Mouse (Mus musculus) CH12.LX (cell line): Measurements from ENCODE around the gene Atp5f1. TPM values are rescaled to one million over a fixed set of nuclear protein-coding genes. Genes with fewer than 3 reads are reported as not detected.
A peak's percentile ranks its signal among the peaks of the same experiment; 100 is the strongest.

Experiments used
- DNase-seq: peaks from one replicate; pipeline ENCODE4 v3.0.0-alpha.2; 2013; ENCODE audit errors: extremely low read depth
- H3K27ac ChIP-seq: 2 replicates; pipeline ENCODE4 v1.5.1; 2012; ENCODE audit warnings: low read depth, mild to moderate bottlenecking, control low read depth, moderate library complexity; ENCODE audit not compliant: insufficient read depth
- H3K27me3 ChIP-seq: replicated peaks from 2 replicates; pipeline ENCODE3; 2012; ENCODE audit warnings: inconsistent platforms
- H3K36me3 ChIP-seq, 2 experiments: replicated peaks in 1 of 2; 2 replicates each; pipeline versions ENCODE3 to v1.6.1; 2012; ENCODE audit warnings: inconsistent platforms in 1 of 2, low read length in 1 of 2, mild to moderate bottlenecking in 1 of 2, mixed read lengths in 1 of 2, moderate library complexity in 1 of 2; ENCODE audit not compliant: control insufficient read depth in 1 of 2, insufficient read depth in 1 of 2
- H3K4me1 ChIP-seq, 2 experiments: 2 replicates each; pipeline ENCODE4 v1.6.1; 2012; ENCODE audit warnings: inconsistent platforms in 1 of 2, moderate library complexity in 1 of 2; ENCODE audit not compliant: insufficient read depth in 2 of 2, control insufficient read depth in 1 of 2
- H3K4me2 ChIP-seq: 2 replicates; pipeline ENCODE4 v1.6.1; 2012; ENCODE audit warnings: low read depth, mild to moderate bottlenecking, control low read depth; ENCODE audit not compliant: poor library complexity, insufficient read depth, severe bottlenecking
- H3K4me3 ChIP-seq, 3 experiments: fragments of 150-350 bp in 1 of 3; sonication (generic) in 1 of 3; replicated peaks in 1 of 3; 2 replicates each; pipeline versions ENCODE3 to v1.5.1; 2011 to 2012; ENCODE audit warnings: low read depth in 2 of 3, low read length in 2 of 3, mild to moderate bottlenecking in 2 of 3, moderate library complexity in 2 of 3, control low read depth in 1 of 3, improper control_type of control experiment in 1 of 3, inconsistent platforms in 1 of 3, mixed read lengths in 1 of 3; ENCODE audit not compliant: poor library complexity in 1 of 3
- H3K79me2 ChIP-seq: replicated peaks from 2 replicates; pipeline ENCODE4 v1.6.1; 2012; ENCODE audit warnings: mild to moderate bottlenecking, moderate library complexity; ENCODE audit not compliant: control insufficient read depth, poor library complexity, insufficient read depth, severe bottlenecking; ENCODE audit errors: extremely low read depth
- H3K9ac ChIP-seq: 2 replicates; pipeline ENCODE4 v1.6.1; 2012; ENCODE audit warnings: low read depth, mild to moderate bottlenecking, control low read depth, moderate library complexity; ENCODE audit not compliant: insufficient read depth
- H3K9me3 ChIP-seq: replicated peaks from 2 replicates; pipeline ENCODE3; 2012; ENCODE audit warnings: low read length, inconsistent platforms, mixed read lengths
- CTCF ChIP-seq, 2 experiments: IDR thresholded peaks in 1 of 2; conservative IDR thresholded peaks in 1 of 2; 2 replicates each; pipeline ENCODE4 v1.5.1; 2011 to 2012; ENCODE audit warnings: low read depth in 2 of 2, low read length in 2 of 2, improper control_type of control experiment in 1 of 2, inconsistent platforms in 1 of 2, mild to moderate bottlenecking in 1 of 2, moderate library complexity in 1 of 2
- MAX ChIP-seq: IDR thresholded peaks from 2 replicates; pipeline ENCODE4 v1.6.1; 2011; ENCODE audit warnings: low read length, improper control_type of control experiment
- MXI1 ChIP-seq: IDR thresholded peaks from 2 replicates; pipeline ENCODE4 v1.6.1; 2011; ENCODE audit warnings: mild to moderate bottlenecking, low read depth, low read length, improper control_type of control experiment
- RAD21 ChIP-seq: IDR thresholded peaks from 2 replicates; pipeline ENCODE4 v1.6.1; 2011; ENCODE audit warnings: low read depth, mild to moderate bottlenecking, low read length, improper control_type of control experiment, moderate library complexity
- SIN3A ChIP-seq: IDR thresholded peaks from 2 replicates; pipeline ENCODE4 v1.6.1; 2012; ENCODE audit warnings: low read length, improper control_type of control experiment, inconsistent platforms
- SMC3 ChIP-seq: IDR thresholded peaks from 2 replicates; pipeline ENCODE4 v1.6.1; 2011; ENCODE audit warnings: low read depth, low read length, improper control_type of control experiment
- TBP ChIP-seq: conservative IDR thresholded peaks from 2 replicates; pipeline ENCODE4 v1.6.1; 2011; ENCODE audit warnings: low read depth, low read length, improper control_type of control experiment
- TCF12 ChIP-seq: IDR thresholded peaks from 2 replicates; pipeline ENCODE4 v1.6.1; 2014; ENCODE audit warnings: low read depth, mild to moderate bottlenecking, inconsistent platforms, low read length, improper control_type of control experiment
- dilution Hi-C: fragments of 300-500 bp; cut with MboI; formaldehyde crosslinking; loops from 2 replicates; pipeline ENCODE4 v1.14.3; 2020; ENCODE audit warnings: low sequenced_read_pairs; ENCODE audit not compliant: extremely low pct_unique_long_range_greater_than_20kb, extremely low pct_ligation_motif_present
- in situ Hi-C: fragments of 300-500 bp; cut with MboI; formaldehyde crosslinking; loops from 3 replicates; pipeline ENCODE4 v1.14.3; 2019; ENCODE audit warnings: low sequenced_read_pairs, low pct_ligation_motif_present, low pct_unique_long_range_greater_than_20kb, mixed read lengths
- polyA plus RNA-seq: library from polyadenylated mRNA; unstranded; fragments of >175 nt; gene quantifications from 2 replicates; pipeline ENCODE4 v1.2.1, GENCODE M21; 2012; ENCODE audit warnings: low read depth; ENCODE audit not compliant: insufficient read length
- total RNA-seq, 2 experiments: library from RNA; depleted of rRNA; stranded (reverse); fragments of 300-350 nt in 1 of 2; fragments of >200 nt in 1 of 2; gene quantifications; 2 replicates each; pipeline ENCODE4 v1.2.3; 2012 to 2014

Atp5f1 gene
- total and polyA plus RNA-seq, 3 experiments, result 317 to 676 (median 494) TPM

DNA sequence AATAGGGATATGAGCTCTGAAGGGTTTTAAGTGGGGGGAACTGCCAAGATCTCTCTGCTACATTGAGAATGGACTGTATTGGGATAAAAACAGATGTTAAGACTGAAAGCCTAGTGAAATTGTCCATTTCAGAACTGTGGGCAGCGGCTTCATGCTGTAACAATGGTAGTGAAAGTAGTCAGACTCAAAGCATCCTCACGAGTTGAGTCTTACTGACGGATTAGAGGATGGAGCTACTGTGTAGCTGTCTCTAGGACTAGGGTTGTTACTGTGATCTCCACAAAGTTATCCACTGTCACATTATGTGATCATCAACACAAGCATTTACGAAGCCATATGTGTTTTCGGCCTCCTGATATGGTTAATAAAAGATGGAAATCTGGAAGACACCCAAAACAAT, 1.7 kb downstream of the Atp5f1 start:
- DNase-seq, result no peak
- no peaks in the 10 kb centered on the region for H3K27me3 ChIP-seq
- peak overlapping the region; percentile 92 for H3K9ac ChIP-seq
- in situ Hi-C loops, result loop anchor here (5.0 kb wide), 1 partner anchor 56 kb away; no protein-coding TSS in a partner anchor
- H3K4me1 ChIP-seq, result peaks cover 2 to 50% of the 10 kb centered on the region in 2 experiments; a peak in 3 of 4 replicates
- no peaks in the 10 kb centered on the region for H3K9me3 ChIP-seq
- no peak for TF ChIP-seq TBP
- TF ChIP-seq RAD21, result no peak
- peak; percentile 67; the same call in 1 of the 2 replicates for TF ChIP-seq SIN3A
- TF ChIP-seq MXI1, result no peak
- no peak for TF ChIP-seq MAX
- TF ChIP-seq, all 38 proteins: peak for 1
- Histone ChIP-seq H3K36me3 (peaks cover 24 to 68% of the 10 kb centered on the region in 2 experiments), H3K4me3 (peak overlapping the region; percentile 84 to 98 (median 95)), H3K27ac (no peak overlapping the region), H3K4me2 (peak overlapping the region; percentile 96), H3K79me2 (peaks cover 59% of the 10 kb centered on the region)
- dilution Hi-C loops, result no loop called here

DNA sequence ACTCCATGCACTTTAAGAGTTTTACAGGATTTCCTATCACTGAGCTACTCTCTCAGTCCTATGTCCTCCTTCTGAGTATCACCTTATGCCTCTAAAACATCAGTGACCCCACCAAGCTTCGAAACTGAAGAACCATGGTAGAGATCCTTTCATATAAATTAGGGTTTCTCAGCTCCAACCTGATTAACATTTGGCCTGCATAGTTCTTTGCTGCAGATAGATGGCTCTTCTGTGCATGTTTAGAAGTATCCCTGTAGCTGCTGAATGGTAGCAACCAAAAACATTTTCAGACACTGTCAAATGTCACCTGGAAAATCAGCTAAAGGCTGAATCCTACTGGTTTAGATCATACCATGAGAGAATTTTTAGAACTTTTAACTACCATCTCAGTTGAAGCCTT, 2.7 kb downstream of the Atp5f1 start:
- Histone ChIP-seq H3K79me2 (peaks cover 59% of the 10 kb centered on the region), H3K27ac (no peak overlapping the region), H3K4me2 (peak overlapping the region; percentile 96), H3K4me1 (peaks cover 2 to 43% of the 10 kb centered on the region in 2 experiments; a peak in 3 of 4 replicates), H3K9ac (peak overlapping the region; percentile 92), H3K27me3 (no peaks in the 10 kb centered on the region), H3K36me3 (peaks cover 24 to 68% of the 10 kb centered on the region in 2 experiments), H3K4me3 (no peak overlapping the region), H3K9me3 (no peaks in the 10 kb centered on the region)
- dilution Hi-C loops, result no loop called here
- no peak for DNase-seq
- 0 out of 2 replicates have a peak, but pooled peaks have one; percentile 7 for TF ChIP-seq SMC3
- peak in 1 of 2 experiments; percentile 33; a peak in 2 of 4 replicates for TF ChIP-seq CTCF (conservative IDR thresholded peaks at IDR 0.05 in 1 of 2, IDR thresholded peaks at IDR 0.05 in 1 of 2; ENCODE audit: low read depth in 2 of 2, low read length in 2 of 2)
- TF ChIP-seq TCF12, result no peak
- in situ Hi-C loops, result loop anchor here (5.0 kb wide), 1 partner anchor 55 kb away; no protein-coding TSS in a partner anchor

DNA sequence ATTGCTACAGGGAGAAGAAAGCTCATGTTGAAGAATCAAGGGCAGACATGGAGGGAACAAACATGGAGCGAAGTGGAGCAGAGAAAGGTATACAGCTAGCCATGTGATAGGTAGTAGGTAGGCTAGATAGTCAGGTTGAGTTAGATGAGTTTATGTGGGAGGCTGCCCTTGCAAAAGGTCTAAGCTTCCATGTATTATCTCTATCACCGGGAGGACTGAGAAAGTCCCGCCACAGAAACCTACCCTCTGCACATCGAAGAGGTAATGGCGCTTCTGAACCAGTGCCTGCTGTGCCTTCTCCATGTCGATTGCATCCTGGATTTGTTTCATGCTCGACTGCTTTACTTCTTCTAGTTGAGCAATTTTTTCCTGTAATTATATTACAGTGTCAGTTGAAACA, 8.6 kb downstream of the Atp5f1 start:
- Histone ChIP-seq H3K4me2 (no peak overlapping the region), H3K27me3 (no peaks in the 10 kb centered on the region), H3K9me3 (no peaks in the 10 kb centered on the region), H3K4me3 (no peak overlapping the region), H3K79me2 (peaks cover 29% of the 10 kb centered on the region), H3K9ac (no peak overlapping the region), H3K4me1 (peaks cover 0 to 7% of the 10 kb centered on the region in 2 experiments; a peak in 1 of 4 replicates), H3K27ac (no peak overlapping the region), H3K36me3 (peaks cover 41 to 94% of the 10 kb centered on the region in 2 experiments)
- dilution Hi-C loops (no loop called here), in situ Hi-C loops (no loop called here)
- no peak for DNase-seq
- no peak for TF ChIP-seq SMC3
